Mouse (Mus musculus): ENCODE data around the gene Apbb1. TPM values are rescaled to one million over a fixed set of nuclear protein-coding genes. Genes with fewer than 3 reads are reported as not detected.

The Apbb1 gene
- 249 and 255 TPM in 2 replicates for polyA plus RNA-seq (2015; fragmentation: Nextera tagmentation; extraction: Ambion mirVana)

DNA sequence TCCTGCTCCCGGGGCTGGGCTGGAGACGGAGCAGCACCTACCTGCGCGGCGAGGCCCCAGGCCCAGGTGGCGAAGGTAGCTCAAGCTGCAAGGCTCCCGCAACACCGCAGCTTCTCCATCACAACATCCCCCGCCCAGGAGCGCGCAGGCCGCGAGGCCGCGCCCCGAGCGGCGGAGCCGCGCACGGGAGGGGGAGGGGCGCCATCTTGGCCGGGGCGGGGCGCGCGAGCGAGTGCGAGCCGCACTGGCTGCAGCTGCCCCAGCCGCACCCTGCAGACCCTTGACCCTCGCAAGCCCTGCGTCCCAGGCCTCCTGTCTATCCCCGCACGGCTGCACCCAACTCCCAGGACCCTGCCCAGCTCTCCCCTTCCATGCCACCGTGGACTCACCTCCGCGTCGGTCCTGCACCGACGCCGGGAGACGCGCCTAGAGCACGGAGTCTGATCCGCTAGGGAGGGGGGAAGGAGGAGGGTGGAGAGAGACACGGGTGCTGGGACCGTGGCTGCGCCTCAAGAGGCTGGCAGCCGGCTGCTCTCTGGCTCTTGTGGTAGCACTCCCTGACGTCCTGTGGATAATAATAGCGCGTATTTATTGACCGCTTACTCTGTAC lies at the start of gene Apbb1:
Apbb1 (minus strand) TSS at position 560 of the 610 bp plus-strand sequence.
- under 1% methylated on average over 51 of the region's 54 CpGs for WGBS
- H3K27me3 ChIP-seq, result no peaks in the 10 kb centered on the region

DNA sequence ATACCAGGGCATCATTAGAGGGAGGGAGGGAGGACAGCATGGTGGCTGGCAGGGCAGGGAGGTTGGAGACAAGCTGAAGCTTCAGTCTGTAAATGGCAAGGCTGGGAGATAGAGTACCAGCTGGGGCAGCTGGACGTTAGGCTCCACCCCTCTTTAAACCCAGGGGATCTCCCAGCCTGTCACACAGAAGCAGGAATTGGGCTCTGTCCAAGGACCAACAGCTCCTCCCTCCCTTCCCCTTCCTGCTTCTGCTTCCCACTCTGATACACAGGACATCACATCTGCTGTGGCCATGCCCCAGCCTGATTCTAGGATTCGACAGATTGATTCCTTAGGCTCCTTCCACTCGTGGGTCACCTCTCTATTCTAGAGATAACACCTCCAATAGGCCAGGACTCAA lies 47.2 kb upstream of the Apbb1 start:
- Histone ChIP-seq H3K4me1 (peaks cover 37% of the 10 kb centered on the region), H3K27ac (replicated peaks) (peak overlapping the region; percentile 28; the same call in 1 of the 2 replicates), H3K27me3 (no peaks in the 10 kb centered on the region), H3K9me3 (no peaks in the 10 kb centered on the region), H3K9ac (replicated peaks) (no peak overlapping the region), H3K4me2 (replicated peaks) (no peak overlapping the region), H3K4me3 (no peak overlapping the region), H3K36me3 (peaks cover 15% of the 10 kb centered on the region)
- ATAC-seq (replicated peaks), result peak; percentile 7; the same call in 1 of the 2 replicates
- 10% methylated on average over 3 of the region's 3 CpGs for WGBS

More for the DNA sequence above, at the start of gene Apbb1:
- Histone ChIP-seq H3K27ac (replicated peaks) (peak within 1 kb of the TSS; percentile 91), H3K4me1 (peaks cover 33% of the 10 kb centered on the region), H3K4me3 (peak within 1 kb of the TSS; percentile 64), H3K36me3 (no peaks in the 10 kb centered on the region), H3K4me2 (replicated peaks) (peak within 1 kb of the TSS; percentile 48), H3K9ac (replicated peaks) (peak within 1 kb of the TSS; percentile 80), H3K9me3 (no peaks in the 10 kb centered on the region)
- ATAC-seq (replicated peaks), result peak; percentile 94

DNA sequence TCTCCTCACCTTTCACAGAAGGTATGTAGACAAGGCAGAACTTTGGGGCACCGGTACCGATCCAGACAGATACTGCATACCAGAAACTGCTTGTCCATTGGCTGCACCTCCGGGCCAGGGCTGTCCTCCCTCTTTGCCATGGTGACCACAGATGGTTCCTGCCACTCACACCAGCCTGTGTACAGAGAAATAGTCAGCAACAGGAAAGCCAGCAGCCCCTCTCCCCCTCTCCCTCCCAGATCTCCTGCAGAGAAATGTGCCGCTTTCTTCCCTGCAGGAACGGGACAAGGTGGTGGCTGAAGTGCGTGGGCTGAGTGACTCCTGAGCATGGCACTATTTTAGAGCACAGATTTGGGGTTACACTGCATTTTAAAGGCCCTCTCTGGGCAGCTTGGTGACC lies 43.9 kb upstream of the Apbb1 start:
- ATAC-seq (replicated peaks), result no peak
- Histone ChIP-seq H3K4me3 (no peak overlapping the region), H3K36me3 (peaks cover 44% of the 10 kb centered on the region), H3K27ac (replicated peaks) (no peak overlapping the region), H3K4me2 (replicated peaks) (no peak overlapping the region), H3K4me1 (peaks cover 14% of the 10 kb centered on the region), H3K9ac (replicated peaks) (no peak overlapping the region), H3K27me3 (no peaks in the 10 kb centered on the region), H3K9me3 (no peaks in the 10 kb centered on the region)
- WGBS, result 83% methylated on average over 6 of the region's 6 CpGs

DNA sequence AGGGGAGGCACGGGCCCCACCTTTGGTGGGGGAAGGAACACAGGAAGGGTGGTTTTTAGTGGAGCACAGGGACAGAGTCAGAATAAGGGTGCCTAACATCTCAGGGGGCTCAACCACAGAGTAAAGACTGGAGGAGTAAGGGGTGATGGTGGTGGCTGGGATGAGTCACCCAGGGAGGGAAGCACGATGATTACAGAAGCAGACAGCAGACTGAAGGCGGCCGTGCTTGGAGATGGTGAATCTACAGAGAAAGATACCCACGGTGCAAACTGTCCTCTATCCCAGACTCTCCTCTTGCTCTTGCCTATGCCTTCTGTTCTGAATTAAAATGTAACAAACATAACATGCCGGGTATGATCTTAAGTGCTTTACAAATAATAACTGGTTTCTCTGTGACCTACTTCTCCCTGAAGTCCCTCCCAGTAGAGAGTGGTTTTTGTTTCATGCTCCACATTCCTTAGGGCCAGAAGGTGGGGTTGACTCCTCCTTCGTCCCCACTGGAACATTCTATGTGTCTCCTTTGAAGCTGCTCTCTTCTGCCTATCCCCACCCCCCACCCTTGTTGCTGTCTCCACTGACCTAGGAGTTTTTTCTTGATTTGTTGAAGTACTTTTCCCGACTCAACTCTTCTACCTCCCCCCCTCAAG lies 40.3 kb upstream of the Apbb1 start:
- Histone ChIP-seq H3K4me3 (no peak overlapping the region), H3K27me3 (no peaks in the 10 kb centered on the region), H3K9ac (replicated peaks) (no peak overlapping the region), H3K4me2 (replicated peaks) (no peak overlapping the region), H3K36me3 (peaks cover 81% of the 10 kb centered on the region), H3K4me1 (no peaks in the 10 kb centered on the region), H3K9me3 (no peaks in the 10 kb centered on the region), H3K27ac (replicated peaks) (no peak overlapping the region)
- ATAC-seq (replicated peaks), result no peak
- WGBS, result 83% methylated on average over 8 of the region's 8 CpGs

DNA sequence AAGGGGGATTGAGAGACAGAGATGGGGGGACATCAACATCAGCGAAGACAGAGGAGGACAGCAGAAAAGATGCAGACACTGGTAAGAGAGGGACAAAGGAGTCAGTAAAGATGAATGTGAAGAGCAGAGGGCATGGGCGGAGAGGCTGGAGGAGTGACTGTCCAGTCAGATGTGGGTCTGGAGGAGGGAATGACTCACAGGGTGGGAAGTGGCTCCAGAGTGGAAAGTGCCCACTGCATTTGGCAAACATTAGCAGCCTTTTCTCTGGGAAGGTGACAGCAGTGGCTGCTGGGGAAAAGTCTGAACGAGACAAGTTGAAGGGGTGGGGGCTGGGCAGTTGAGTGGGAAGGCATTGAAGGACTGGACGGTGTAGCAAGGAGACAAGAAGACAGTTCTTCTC lies 39.6 kb upstream of the Apbb1 start:
- Histone ChIP-seq H3K4me1 (no peaks in the 10 kb centered on the region), H3K4me3 (no peak overlapping the region), H3K9me3 (no peaks in the 10 kb centered on the region), H3K36me3 (peaks cover 88% of the 10 kb centered on the region), H3K27ac (replicated peaks) (no peak overlapping the region), H3K9ac (replicated peaks) (no peak overlapping the region), H3K4me2 (replicated peaks) (no peak overlapping the region), H3K27me3 (no peaks in the 10 kb centered on the region)
- 83% methylated on average over 4 of the region's 4 CpGs for WGBS
- no peak for ATAC-seq (replicated peaks)

DNA sequence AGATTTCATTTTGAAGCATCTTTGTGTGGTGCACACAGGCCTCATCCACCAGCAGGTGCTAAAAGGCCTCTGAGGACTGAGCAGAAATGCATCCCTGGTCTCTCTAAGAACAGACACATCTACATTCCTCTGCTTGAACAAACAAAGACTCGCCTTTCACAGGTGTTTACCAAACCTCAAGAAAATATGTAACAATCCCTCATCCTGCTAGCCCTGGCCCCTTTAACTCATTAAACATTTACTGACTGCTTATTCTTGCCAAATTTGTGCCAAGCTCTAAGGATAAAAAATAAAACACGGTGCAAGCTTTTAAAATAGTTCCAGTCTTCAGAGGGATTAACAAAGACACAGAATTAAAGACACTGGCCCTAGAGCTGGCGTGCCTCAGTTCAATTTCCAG lies 38.2 kb upstream of the Apbb1 start:
- no peak for ATAC-seq (replicated peaks)
- no peaks in the 10 kb centered on the region for H3K27me3 ChIP-seq
- no peak overlapping the region for H3K9ac ChIP-seq (replicated peaks)
- H3K4me2 ChIP-seq (replicated peaks), result no peak overlapping the region
- H3K4me3 ChIP-seq, result no peak overlapping the region
- WGBS, result 78% methylated on average over 3 of the region's 3 CpGs
- no peaks in the 10 kb centered on the region for H3K9me3 ChIP-seq
- no peak overlapping the region for H3K27ac ChIP-seq (replicated peaks)
- H3K4me1 ChIP-seq, result no peaks in the 10 kb centered on the region
- H3K36me3 ChIP-seq, result peaks cover 95% of the 10 kb centered on the region

DNA sequence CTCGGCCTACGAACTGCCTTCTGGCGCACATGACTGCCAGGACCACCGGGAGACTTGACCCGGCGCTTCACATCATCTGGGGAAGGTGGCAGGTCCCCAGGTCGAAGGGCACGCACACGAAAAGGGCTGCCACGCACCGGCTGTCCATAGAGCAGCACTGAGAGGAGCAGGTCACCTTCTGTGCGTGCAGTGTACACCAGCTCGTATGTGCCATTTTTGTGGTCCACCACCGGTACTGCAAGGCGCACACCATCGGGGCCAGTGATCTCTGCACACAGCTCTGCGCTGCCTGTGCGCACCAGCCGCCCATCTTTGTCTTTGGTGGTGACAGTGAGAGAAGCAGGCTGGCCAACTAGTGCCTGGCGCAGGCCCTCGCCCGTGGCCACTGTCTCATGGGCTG lies 36.4 kb upstream of the Apbb1 start:
- no peak for ATAC-seq (replicated peaks)
- no peaks in the 10 kb centered on the region for H3K27me3 ChIP-seq
- WGBS, result 96% methylated on average over 22 of the region's 22 CpGs
- no peaks in the 10 kb centered on the region for H3K9me3 ChIP-seq
- H3K9ac ChIP-seq (replicated peaks), result no peak overlapping the region
- H3K27ac ChIP-seq (replicated peaks), result no peak overlapping the region
- peaks cover 99% of the 10 kb centered on the region for H3K36me3 ChIP-seq
- no peak overlapping the region for H3K4me2 ChIP-seq (replicated peaks)
- no peak overlapping the region for H3K4me3 ChIP-seq
- no peaks in the 10 kb centered on the region for H3K4me1 ChIP-seq

DNA sequence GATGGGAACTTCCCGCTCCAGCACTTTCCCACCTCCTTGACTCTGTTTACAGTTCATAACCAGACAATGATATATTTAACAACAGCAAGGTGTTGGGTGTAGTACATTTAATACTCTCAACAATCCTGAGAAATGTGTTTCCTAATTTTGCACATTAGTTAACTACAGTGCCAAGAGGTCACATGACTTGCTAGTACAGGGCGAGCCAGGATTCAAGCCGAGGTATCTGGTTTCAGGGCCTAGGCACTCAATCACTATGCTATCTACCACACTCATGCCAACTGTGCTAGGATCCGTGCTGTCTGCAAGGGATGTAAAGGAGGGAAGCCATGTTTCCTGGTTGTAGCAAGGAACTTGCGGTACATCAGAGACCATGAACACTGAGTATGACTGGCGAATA lies 35.1 kb upstream of the Apbb1 start:
- Histone ChIP-seq H3K4me2 (replicated peaks) (no peak overlapping the region), H3K4me3 (no peak overlapping the region), H3K36me3 (peaks cover 99% of the 10 kb centered on the region), H3K4me1 (no peaks in the 10 kb centered on the region), H3K27me3 (no peaks in the 10 kb centered on the region), H3K9me3 (no peaks in the 10 kb centered on the region), H3K27ac (replicated peaks) (no peak overlapping the region), H3K9ac (replicated peaks) (no peak overlapping the region)
- WGBS, result 93% methylated on average over 6 of the region's 6 CpGs
- ATAC-seq (replicated peaks), result no peak

DNA sequence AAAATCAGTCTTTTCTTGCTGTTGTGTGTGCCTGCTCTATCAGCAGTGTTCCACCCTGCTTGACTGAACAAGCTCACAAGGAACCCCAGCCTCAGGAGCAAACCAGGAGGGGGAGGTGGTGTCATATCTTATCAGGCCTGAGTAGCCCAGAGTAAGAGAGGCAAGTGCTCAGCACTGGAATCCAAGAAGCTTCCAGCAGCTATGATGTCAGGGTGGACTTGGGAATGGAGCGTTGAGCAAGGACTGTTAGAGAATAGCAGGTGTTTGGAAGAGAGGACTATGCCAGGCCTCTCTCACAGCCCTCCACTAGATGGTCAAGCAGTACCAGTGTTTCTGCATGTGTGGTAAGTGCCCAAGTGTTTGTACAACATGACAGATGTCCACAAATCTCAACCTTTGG lies 34.3 kb upstream of the Apbb1 start:
- Histone ChIP-seq H3K4me2 (replicated peaks) (no peak overlapping the region), H3K4me1 (no peaks in the 10 kb centered on the region), H3K4me3 (no peak overlapping the region), H3K9me3 (no peaks in the 10 kb centered on the region), H3K27me3 (no peaks in the 10 kb centered on the region), H3K9ac (replicated peaks) (no peak overlapping the region), H3K36me3 (peaks cover 99% of the 10 kb centered on the region), H3K27ac (replicated peaks) (no peak overlapping the region)
- WGBS, result 86% methylated on average over 1 of the region's 1 CpGs
- ATAC-seq (replicated peaks), result no peak

DNA sequence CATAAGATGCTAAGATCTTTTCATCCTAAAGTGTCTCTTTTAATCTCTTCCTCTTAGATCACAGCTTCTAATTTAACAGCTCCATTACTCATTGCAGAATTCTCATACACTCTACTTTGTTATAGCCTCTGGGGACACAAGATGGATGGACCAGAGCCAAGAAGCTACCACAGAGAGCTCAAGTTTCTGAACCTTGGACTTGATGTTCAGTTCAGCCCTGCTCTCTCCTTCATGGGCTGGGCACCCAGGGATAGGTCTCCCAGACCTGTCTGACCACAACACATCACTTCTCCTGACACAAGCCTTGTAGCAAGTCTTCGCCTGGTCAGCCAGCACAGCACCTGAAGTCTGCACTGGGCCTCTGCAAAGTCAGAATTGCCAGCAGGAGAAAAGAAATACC lies 32.9 kb upstream of the Apbb1 start:
- Histone ChIP-seq H3K27me3 (no peaks in the 10 kb centered on the region), H3K4me1 (no peaks in the 10 kb centered on the region), H3K36me3 (peaks cover 96% of the 10 kb centered on the region), H3K27ac (replicated peaks) (no peak overlapping the region), H3K9ac (replicated peaks) (no peak overlapping the region), H3K4me3 (no peak overlapping the region), H3K4me2 (replicated peaks) (no peak overlapping the region), H3K9me3 (no peaks in the 10 kb centered on the region)
- whole genome bisulfite sequencing, result 96% methylated on average over 1 of the region's 1 CpGs
- ATAC-seq (replicated peaks), result no peak

DNA sequence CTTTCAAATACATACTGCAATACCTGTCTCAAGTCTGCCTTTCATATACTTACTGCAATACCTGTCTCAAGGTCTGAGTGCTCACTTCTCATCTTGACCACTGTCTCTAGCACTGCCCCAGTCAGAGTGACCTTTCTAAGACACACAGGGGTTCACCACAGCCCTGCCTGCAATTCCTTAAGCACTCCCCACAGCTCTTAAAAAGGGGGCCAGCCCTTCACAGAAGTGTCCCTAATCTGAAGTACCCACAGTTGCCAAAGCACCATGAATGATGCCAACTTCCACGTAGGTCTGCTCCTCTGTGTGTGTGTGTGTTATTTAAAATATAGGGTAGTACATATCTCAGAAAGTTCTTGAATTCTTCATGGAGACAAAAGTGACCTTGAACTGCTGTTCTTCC lies 30.3 kb upstream of the Apbb1 start:
- Histone ChIP-seq H3K9ac (replicated peaks) (no peak overlapping the region), H3K27ac (replicated peaks) (no peak overlapping the region), H3K36me3 (peaks cover 70% of the 10 kb centered on the region), H3K4me1 (no peaks in the 10 kb centered on the region), H3K9me3 (no peaks in the 10 kb centered on the region), H3K4me3 (no peak overlapping the region), H3K4me2 (replicated peaks) (no peak overlapping the region), H3K27me3 (no peaks in the 10 kb centered on the region)
- 87% methylated on average over 1 of the region's 1 CpGs for WGBS
- no peak for ATAC-seq (replicated peaks)

DNA sequence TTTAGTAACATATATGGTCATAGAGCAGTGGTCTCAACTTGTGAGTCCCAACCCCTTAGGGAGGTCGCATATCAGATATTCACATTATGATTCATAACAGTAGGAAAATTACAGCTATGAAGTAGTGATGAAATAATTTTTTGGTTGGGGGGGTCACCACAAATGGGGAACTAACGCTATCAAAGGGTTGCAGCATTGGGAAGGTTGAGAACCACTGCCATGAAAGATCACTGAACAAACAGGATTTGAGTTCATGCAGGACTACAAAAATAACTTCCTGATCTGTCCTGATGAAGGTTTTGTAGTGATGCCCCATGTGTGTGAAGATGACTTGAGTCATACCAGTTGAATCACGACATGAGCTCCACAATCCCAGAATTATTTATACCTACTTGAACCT lies 27.0 kb upstream of the Apbb1 start:
- no peaks in the 10 kb centered on the region for H3K27me3 ChIP-seq
- 86% methylated on average over 3 of the region's 3 CpGs for WGBS
- H3K4me1 ChIP-seq, result no peaks in the 10 kb centered on the region
- H3K4me3 ChIP-seq, result no peak overlapping the region
- ATAC-seq (replicated peaks), result no peak
- H3K9ac ChIP-seq (replicated peaks), result no peak overlapping the region
- H3K9me3 ChIP-seq, result no peaks in the 10 kb centered on the region
- H3K27ac ChIP-seq (replicated peaks), result no peak overlapping the region
- H3K36me3 ChIP-seq, result peaks cover 38% of the 10 kb centered on the region
- H3K4me2 ChIP-seq (replicated peaks), result no peak overlapping the region
